ENCODE assay signal across 17 mouse cellular contexts in the genomic region with DNA sequence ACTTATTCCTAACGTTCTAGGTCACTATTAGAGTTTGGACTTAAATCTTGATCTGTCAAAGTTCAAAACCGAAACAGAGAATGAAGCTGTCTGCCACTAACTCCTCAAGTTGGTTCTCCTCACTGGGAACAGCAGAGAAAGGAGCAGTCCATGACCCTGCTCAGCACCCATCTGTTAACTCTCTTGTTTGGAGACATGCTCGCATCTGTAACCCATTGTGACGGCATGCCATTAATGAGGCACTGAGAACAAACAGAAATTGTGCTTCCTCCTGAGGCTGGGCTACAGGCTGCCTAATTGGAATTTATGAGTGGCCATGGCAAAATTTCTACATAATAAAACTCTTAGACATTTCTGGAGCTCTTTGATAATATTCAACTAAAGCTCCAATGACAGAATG.
A peak's percentile ranks its signal among the peaks of the same experiment; 100 is the strongest.
DNase-seq lines count a peak whose midpoint lies in the region; ATAC-seq and TF ChIP-seq lines count a peak whose summit lies in the region.
"Had no signal": no experiment of that assay in that cellular context is flagged by ENCODE, and none has a peak within 500 bp of the region (broad histone marks: within the 10 kb centered on the region; RNA-seq: fewer than 3 reads in every experiment).

No protein-coding gene starts in this region.

- H3K36me3 ChIP-seq in embryonic facial prominence, embryonic 11.5 days (replicated peaks; ENCODE audit: control insufficient read depth, insufficient read depth, low read depth, low read length): no peaks in the 10 kb centered on the region
- H3K36me3 ChIP-seq in limb, embryonic 15.5 days: no peaks in the 10 kb centered on the region
- H3K36me3 ChIP-seq: embryonic facial prominence, embryonic 12.5 days; heart, embryonic 12.5 days; hindbrain, embryonic 10.5 days had no signal

- DNase-seq in kidney, postnatal 14 days: peak; percentile 1
- DNase-seq in kidney, adult 11 months: no peak
- peak; percentile 60 for DNase-seq in brain, embryonic 14.5 days (ENCODE audit: low read depth)
- peak; percentile 37 for DNase-seq in embryonic facial prominence, embryonic 11.5 days (ENCODE audit: low spot score)
- DNase-seq in lung, postnatal 4 days: no peak
- DNase-seq in lung, adult 18-20 months: no peak
- DNase-seq: cerebellum, adult 2 months; forebrain, postnatal 0 days; gastrocnemius, postnatal 25 days; right cerebral cortex, adult 18-20 months; thymus, adult 18-20 months had no signal

- no peaks in the 10 kb centered on the region for H3K4me1 ChIP-seq in embryonic facial prominence, embryonic 11.5 days (ENCODE audit: control insufficient read depth, insufficient read depth, low read length)
- H3K4me1 ChIP-seq in limb, embryonic 15.5 days: 0 out of 2 replicates have a peak, but pooled peaks cover 3% of the 10 kb centered on the region
- H3K4me1 ChIP-seq: embryonic facial prominence, embryonic 12.5 days; heart, embryonic 12.5 days had no signal

- no peak for TF ChIP-seq CTCF in brain, embryonic 14.5 days (IDR thresholded peaks at IDR 0.05; ENCODE audit: borderline replicate concordance, extremely low read depth, insufficient read depth, insufficient read length)

- 53% methylated on average over 4 of the region's 4 CpGs for WGBS in embryonic facial prominence, embryonic 11.5 days
- 26% methylated on average over 4 of the region's 4 CpGs for WGBS in limb, embryonic 15.5 days

- peak; percentile 29; the same call in 1 of the 2 replicates for ATAC-seq in embryonic facial prominence, embryonic 11.5 days (replicated peaks; ENCODE audit: insufficient number of reproducible peaks, low FRiP score, low TSS enrichment, low read depth)
- no peak for ATAC-seq in limb, embryonic 15.5 days (ENCODE audit: insufficient number of reproducible peaks, low FRiP score, low TSS enrichment, low read depth)
- ATAC-seq: CD4-positive, CD25-positive, alpha-beta regulatory T cell, adult 4 months; forebrain, postnatal 0 days had no signal

- no peak for TF ChIP-seq POLR2A in brain, embryonic 14.5 days (IDR thresholded peaks at IDR 0.05; ENCODE audit: borderline replicate concordance, extremely low read depth, insufficient read depth, insufficient read length, poor library complexity, severe bottlenecking)

- H3K27ac ChIP-seq in embryonic facial prominence, embryonic 11.5 days (replicated peaks; ENCODE audit: low read depth, low read length): no peak overlapping the region
- H3K27ac ChIP-seq in limb, embryonic 15.5 days: 0 out of 2 replicates have a peak overlapping the region, but pooled peaks have one; percentile 30
- H3K27ac ChIP-seq: hindbrain, embryonic 10.5 days; macrophage had no signal

- no peak overlapping the region for H3K4me2 ChIP-seq in embryonic facial prominence, embryonic 11.5 days (ENCODE audit: low read depth, low read length)
- no peak overlapping the region for H3K4me2 ChIP-seq in limb, embryonic 15.5 days
- H3K4me2 ChIP-seq: embryonic facial prominence, embryonic 12.5 days; heart, embryonic 12.5 days had no signal

- no peaks in the 10 kb centered on the region for H3K9me3 ChIP-seq in embryonic facial prominence, embryonic 11.5 days (replicated peaks; ENCODE audit: control insufficient read depth, low read length)
- no peaks in the 10 kb centered on the region for H3K9me3 ChIP-seq in limb, embryonic 15.5 days
- H3K9me3 ChIP-seq: heart, embryonic 12.5 days; hindbrain, embryonic 10.5 days had no signal

- H3K27me3 ChIP-seq in embryonic facial prominence, embryonic 11.5 days (ENCODE audit: control insufficient read depth, insufficient read depth, low read length): no peaks in the 10 kb centered on the region
- H3K27me3 ChIP-seq in limb, embryonic 15.5 days: no peaks in the 10 kb centered on the region
- H3K27me3 ChIP-seq: embryonic facial prominence, embryonic 12.5 days; heart, embryonic 12.5 days had no signal

- H3K4me3 ChIP-seq in embryonic facial prominence, embryonic 11.5 days (ENCODE audit: low read depth, low read length): no peak overlapping the region
- H3K4me3 ChIP-seq in limb, embryonic 15.5 days: no peak overlapping the region
- H3K4me3 ChIP-seq: embryonic facial prominence, embryonic 12.5 days; heart, embryonic 12.5 days; hindbrain, embryonic 10.5 days had no signal

- no peak overlapping the region for H3K9ac ChIP-seq in embryonic facial prominence, embryonic 11.5 days (replicated peaks; ENCODE audit: low read length)
- H3K9ac ChIP-seq in limb, embryonic 15.5 days: no peak overlapping the region
- H3K9ac ChIP-seq: embryonic facial prominence, embryonic 12.5 days; forebrain, postnatal 0 days; heart, embryonic 12.5 days had no signal

Comparison
In these comparisons a context has a peak if more than half of its experiments do, and no peak if none do; other contexts are left out.
1. DNase-seq: peak in kidney, postnatal 14 days (single experiment), brain, embryonic 14.5 days (single experiment) and embryonic facial prominence, embryonic 11.5 days (single experiment); none in kidney, adult 11 months (single experiment), lung, postnatal 4 days (0 of 2) and lung, adult 18-20 months (0 of 2).